Mouse (Mus musculus) 3T3-L1 (cell line): ENCODE data around the gene Gas7.

Source experiments
- DNase-seq: peaks from one replicate; pipeline ENCODE4 v3.0.0-alpha.2; 2015; ENCODE audit warnings: low read depth, low spot score

Gas7 gene

GRCm38 (mm10) chr11:67653521-67654090 is 198.4 kb downstream of the Gas7 start:
- DNase-seq: no peak

- no peak for DNase-seq
These were observed 199.3 kb downstream of the Gas7 start for GRCm38 (mm10) chr11:67654514-67654913.

GRCm38 (mm10) chr11:67655236-67655959 is 200.2 kb downstream of the Gas7 start:
- DNase-seq: no peak

GRCm38 (mm10) chr11:67656366-67656765 is 201.1 kb downstream of the Gas7 start:
- DNase-seq: no peak

GRCm38 (mm10) chr11:67656811-67657210 is 201.6 kb downstream of the Gas7 start:
- DNase-seq: no peak

- peak; percentile 68 for DNase-seq
These were observed 202.6 kb downstream of the Gas7 start for GRCm38 (mm10) chr11:67657685-67658382.

GRCm38 (mm10) chr11:67661465-67661864 is 206.2 kb downstream of the Gas7 start:
- peak; percentile 63 for DNase-seq

GRCm38 (mm10) chr11:67663437-67663836 is 208.2 kb downstream of the Gas7 start:
- no peak for DNase-seq

- DNase-seq: no peak
These were observed 209.0 kb downstream of the Gas7 start for GRCm38 (mm10) chr11:67664261-67664660.

- no peak for DNase-seq
These were observed 209.7 kb downstream of the Gas7 start for GRCm38 (mm10) chr11:67664918-67665317.

- no peak for DNase-seq
These were observed 210.9 kb downstream of the Gas7 start for GRCm38 (mm10) chr11:67666129-67666528.

GRCm38 (mm10) chr11:67667531-67668332 is 212.5 kb downstream of the Gas7 start:
- peak; percentile 55 for DNase-seq

- DNase-seq: no peak
These were observed 213.3 kb downstream of the Gas7 start for GRCm38 (mm10) chr11:67668460-67669007.

GRCm38 (mm10) chr11:67670031-67670430 is 214.8 kb downstream of the Gas7 start:
- no peak for DNase-seq

GRCm38 (mm10) chr11:67672140-67672539 is 216.9 kb downstream of the Gas7 start:
- no peak for DNase-seq

- DNase-seq: peak; percentile 76
These were observed 220.6 kb downstream of the Gas7 start for GRCm38 (mm10) chr11:67675562-67676540.

GRCm38 (mm10) chr11:67679300-67679699 is 224.1 kb downstream of the Gas7 start:
- no peak for DNase-seq

- no peak for DNase-seq
These were observed 224.7 kb downstream of the Gas7 start for GRCm38 (mm10) chr11:67679930-67680329.

- no peak for DNase-seq
These were observed 226.6 kb downstream of the Gas7 start for GRCm38 (mm10) chr11:67681871-67682270.

- no peak for DNase-seq
These were observed 230.9 kb downstream of the Gas7 start for GRCm38 (mm10) chr11:67686109-67686508.
